Mouse (Mus musculus): ENCODE data around the gene Kalrn.

Kalrn gene

DNA sequence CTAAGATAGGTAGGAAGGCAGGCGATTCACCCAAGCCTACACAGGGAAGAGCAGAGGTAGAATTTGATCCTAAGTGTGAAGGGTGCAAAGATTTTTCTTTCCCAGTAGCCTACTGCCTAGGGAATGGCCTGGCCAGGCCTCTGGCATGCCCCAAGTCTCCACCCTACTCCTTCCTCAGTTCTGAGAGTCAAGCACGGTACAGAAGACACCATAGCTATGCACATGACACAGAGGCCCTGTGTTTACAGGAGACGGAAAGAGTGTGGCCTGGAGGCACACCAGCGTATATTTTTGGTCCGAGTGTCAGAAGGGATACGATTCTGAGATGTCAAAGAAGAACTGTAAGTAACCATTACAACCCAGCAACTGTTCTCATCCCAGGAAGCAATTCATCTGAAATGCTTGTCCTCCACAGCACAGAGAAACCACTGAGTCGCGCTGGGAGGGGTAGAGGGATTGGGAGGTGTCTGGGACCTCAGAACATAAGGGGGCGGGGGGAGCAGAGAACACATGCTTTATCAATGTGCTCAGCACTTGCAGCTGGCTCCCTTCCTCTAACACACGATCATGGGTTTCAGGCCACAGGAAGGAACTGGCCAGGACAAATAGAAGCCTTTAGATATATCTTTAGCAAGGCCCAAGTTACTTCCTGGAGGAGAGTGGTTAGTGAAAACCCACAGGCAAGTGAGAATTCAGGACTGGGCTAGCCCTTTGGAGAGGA, 536.8 kb downstream of the Kalrn start:
- no peak for DNase-seq (ENCODE audit: low spot score)

DNA sequence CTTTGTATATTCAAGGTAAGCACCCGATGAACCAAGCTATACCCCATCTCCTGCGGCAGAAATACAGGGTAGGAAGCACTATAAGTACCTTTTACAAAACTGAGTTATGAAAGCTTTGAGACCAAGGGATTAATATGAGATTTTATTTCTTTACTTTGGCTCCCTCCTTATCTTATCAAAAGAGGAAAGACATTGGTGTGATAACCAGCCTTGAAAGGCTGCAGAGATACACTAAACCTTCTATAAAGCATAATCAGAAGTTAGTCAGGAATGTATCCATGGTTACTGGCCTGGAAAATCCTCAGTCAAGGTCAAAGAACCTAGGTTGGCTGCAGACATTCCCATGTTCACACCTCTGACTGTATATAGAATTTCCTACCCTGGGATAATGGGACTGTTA, 537.6 kb downstream of the Kalrn start:
- no peak for DNase-seq (ENCODE audit: low spot score)

DNA sequence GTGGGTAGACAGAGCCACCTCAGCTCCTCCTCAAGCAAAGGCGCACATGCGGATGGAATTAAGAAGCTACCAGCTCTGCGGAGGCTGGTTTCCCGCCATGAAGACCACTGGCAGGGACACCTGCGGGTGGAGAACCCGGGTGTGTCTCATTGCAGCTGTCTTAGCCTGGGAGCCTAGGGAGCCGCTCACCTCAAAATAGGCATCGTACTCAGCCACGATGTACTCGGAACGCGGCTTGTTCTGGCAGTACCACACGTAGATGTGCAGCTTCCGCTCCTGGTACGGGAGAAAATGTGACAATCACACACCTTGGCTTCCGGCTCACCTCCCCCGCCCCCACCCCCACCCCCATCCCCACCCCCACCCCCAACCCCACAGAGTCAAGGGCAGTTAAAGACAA, 539.1 kb downstream of the Kalrn start:
- DNase-seq (ENCODE audit: low spot score): no peak

DNA sequence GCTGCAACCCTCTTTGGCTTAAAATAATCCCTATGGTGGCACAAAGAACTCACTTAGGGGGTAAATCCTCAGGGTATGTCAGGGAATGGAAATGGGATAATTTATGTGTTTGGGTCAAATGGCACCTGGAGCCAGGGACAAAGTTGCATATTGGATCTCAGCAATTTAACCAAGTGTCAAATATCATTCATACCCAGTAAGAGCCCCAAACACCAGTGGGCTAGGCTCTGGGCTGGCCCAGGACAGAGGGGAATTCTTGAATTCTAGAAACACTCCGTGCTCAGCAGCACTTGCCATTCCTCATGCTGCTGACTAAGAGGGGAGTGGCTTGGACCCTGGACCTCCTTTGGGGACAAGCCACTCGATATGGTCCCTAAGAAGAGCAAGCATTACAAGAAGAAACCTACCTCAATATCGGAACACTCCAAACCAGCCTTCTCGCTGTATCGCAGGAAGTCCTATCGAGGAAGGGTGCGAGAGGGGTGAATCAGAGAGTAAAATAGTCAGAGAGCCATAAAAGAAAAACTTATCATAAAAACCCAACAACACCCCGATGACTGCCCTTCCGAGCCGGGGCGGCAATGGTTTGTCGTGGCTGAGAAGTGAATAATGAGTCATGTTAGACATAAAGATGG, 541.2 kb downstream of the Kalrn start:
- DNase-seq (ENCODE audit: low spot score): no peak

DNA sequence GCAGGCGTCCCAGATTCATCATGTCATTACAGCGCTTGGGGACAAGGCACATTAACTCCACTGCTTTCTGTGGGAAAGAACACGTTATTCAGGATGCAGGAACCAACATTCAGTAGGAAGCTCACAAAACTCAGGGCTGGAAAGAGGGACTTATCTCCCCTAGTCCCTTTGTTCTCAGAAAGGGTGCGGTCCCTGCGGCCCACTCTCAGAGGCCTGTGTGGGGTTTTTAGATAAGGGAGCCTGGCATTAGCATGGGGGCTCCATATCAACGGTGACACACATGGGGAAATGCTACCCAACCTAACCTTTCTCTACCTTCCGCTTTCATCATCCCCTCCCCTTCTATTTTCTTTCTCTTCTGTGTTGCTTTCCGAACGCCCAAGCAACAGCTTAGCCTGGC, 541.8 kb downstream of the Kalrn start:
- DNase-seq (ENCODE audit: low spot score): no peak

DNA sequence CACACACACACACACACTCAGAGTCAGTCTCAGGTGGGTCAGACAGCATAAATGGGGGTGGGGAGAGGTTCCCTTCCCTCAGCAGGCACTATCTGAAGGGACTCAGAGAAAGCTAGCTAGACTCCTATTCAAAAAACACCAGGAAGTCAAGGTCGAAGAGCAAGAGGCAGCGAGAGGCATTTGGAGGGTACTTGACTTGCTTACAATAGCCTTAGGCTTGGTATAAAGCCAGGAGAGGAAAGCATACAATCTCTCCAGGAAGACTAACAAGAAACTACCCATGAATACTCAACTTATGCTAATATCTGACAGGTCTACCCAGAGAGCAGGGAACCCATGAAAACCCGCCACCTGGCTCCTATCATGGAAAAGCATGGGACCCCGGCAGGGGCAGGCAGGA, 543.0 kb downstream of the Kalrn start:
- no peak for DNase-seq (ENCODE audit: low spot score)

DNA sequence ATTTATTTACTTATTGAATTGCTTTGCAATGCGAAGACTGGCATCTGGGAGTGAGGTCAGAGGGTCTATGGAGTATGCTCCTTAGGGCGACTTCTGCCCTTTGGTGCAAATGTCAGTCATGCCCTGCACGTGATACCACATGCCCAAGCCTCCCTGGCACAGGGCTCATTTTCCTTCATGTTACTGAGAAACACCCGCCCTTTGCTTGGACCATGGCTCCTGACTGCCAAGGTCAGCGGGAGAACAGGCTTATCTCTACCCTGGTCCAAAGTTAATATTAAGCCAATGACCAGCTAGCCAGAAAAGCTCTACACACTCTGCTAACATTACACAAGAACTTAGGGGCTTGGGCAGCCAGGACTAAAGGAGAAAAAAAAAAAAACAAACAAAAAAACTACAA, 543.5 kb downstream of the Kalrn start:
- no peak for DNase-seq (ENCODE audit: low spot score)

DNA sequence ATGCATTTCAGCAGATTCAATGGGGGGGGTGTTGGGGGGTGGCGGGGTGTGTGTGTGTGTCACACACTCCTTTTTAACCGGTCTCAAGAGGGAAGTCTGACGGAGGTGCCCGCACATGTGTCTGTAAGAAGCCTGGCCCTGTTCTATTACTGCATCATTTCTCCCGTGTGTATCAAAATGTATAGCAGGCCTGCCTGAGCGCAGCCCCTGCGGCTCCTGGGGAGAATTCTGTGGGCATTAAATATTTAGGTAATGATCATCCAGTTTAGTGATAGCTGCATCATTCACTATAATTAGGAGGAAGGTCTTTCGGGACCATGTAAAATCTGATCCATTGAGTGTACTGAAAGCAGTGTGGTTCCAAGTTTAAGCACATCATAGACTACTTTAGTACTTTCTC, 556.1 kb downstream of the Kalrn start:
- DNase-seq (ENCODE audit: low spot score): no peak

DNA sequence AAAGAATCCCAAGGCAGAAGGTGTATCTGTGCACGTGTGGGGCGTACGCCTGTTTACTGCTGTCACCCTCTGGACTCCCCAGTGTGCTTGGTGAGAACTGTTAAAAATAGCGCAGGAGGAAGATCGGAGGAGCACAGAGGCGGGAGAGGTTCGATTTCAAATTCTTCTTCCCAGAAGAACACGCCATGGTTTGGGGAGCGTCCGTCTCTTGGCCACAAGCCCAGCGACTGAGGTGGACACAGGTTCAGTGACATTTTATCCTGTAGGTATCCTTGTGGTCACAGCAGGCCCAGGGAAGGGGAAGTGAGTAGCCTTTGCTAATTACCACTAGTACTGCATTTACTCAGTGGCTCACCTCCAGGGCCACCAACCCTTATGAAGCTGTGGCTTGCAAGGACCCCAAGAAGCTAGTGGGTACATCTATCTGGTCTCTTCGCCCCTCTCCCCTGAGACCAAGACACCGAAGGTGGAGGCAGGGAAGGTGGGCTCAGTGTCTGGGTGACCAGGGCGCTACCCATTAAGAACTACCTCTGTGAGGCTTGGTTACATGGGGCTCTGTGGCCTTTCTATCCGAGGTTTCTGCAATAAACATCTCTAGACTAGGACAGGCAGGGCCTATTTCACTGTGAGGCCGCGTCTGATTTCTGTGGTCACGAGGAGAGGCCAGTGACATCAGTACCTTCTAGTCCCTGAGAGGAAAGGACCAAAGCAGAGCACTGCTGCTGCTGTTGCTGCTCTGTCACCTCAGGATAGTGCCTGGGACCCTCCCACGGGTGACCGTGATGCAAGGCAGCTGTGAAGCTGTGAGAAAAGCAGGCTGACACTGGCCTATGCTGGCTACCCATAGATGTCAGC, 561.1 kb downstream of the Kalrn start:
- DNase-seq (ENCODE audit: low spot score): no peak

DNA sequence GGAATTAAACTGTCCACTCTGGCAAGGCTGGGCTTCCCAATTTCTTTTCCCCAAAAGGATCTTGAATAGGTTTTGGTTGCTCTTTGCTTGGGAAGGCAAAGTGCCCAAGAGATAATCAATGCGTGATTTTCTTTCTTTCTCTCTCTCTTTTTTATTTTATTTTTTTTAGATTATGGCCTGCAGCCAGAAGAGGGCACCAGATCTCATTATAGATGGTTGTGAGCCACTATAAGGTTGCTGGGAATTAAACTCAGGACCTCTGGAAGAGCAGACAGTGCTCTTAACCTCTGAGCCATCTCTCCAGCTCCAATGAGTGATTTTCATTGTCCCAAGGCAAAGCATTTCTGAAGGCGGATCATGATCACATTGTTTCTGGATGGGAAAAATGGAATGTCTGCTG, 563.8 kb downstream of the Kalrn start:
- no peak for DNase-seq (ENCODE audit: low spot score)

DNA sequence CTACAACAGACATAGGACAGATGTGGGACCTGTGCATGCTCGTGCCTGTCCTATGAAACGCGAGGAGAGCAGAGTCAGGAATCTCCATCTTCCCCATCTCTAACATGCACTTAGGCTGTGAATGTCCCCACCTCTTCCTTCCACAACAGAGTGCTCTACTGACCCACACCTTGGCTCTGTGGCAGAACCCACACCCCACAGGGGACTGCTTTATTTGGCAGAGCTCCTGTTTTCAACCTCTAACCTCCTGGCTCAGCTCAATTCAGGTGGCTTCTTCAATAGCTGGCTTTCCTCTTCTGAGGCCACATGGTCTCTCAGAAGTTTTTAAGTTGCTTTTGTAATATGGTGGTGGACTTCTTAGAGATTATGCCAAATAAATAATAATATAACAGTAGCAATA, 567.3 kb downstream of the Kalrn start:
- no peak for DNase-seq (ENCODE audit: low spot score)

DNA sequence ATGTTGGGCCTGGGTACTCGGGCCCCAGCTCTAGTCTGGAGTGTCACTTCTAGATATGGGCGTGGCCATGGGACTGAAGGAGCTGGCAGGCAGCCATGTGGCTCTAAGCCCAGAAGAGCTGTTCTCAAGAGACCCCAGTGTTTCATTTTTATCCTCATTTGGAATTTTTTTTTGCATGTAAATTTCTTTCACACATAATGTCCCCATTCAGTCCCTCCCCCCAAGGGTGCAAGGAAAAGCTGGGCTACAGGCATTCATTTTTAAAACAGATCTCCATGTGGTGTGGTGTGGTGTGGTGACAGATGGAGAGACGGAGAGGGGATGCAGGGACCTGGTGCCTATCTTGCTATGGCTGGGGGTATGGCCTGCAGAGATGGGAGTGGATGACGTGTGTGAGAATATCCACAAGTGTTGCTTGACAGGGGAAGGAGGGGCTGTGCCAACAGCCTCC, 569.2 kb downstream of the Kalrn start:
- DNase-seq (ENCODE audit: low spot score): no peak

DNA sequence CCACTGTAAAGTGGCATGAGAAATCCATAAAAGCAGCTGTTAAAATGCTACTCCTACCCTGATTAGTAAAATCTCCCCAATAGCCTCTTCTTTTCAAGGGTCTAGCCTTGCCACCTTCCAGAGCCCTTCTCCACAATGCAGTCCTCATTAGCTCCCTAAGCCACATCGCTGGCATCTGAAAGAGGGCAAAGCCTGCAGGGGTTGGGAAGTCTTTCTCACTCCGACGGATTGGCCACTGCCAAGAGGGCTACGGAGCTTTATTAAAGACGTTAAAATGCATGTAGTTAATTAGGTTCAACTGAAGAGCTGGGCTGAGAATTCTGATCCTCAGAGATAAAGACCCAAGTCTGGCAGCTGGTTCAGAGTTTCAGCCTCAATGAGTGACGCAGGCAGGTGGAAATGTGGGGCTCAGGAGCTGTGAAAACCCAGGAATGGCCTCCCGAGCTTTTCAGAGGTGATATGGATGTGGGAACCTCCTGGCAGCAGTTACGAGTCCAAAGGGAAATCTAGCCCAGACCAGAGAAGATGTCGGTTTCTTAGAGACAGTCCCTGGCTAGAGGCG, 569.7 kb downstream of the Kalrn start:
- no peak for DNase-seq (ENCODE audit: low spot score)

DNA sequence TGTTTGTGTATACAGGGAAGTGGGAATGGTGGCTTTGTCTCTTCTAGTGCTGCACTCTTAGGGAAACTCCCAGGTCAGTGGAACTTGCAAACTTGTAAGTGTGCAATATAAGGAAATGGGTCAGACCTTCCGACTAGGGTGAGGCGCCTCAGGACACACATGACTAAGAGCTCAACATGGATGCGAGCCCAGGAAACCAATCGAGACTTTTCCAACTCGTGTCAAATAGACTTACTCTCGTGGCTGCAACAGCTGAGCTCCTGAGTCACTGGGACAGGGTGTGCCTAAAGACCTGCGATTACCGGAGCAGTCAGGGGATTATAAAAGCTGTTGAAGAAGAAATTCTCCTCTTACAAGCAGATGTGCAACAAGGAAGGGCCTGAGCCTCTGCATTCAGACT, 572.6 kb downstream of the Kalrn start:
- no peak for DNase-seq (ENCODE audit: low spot score)

DNA sequence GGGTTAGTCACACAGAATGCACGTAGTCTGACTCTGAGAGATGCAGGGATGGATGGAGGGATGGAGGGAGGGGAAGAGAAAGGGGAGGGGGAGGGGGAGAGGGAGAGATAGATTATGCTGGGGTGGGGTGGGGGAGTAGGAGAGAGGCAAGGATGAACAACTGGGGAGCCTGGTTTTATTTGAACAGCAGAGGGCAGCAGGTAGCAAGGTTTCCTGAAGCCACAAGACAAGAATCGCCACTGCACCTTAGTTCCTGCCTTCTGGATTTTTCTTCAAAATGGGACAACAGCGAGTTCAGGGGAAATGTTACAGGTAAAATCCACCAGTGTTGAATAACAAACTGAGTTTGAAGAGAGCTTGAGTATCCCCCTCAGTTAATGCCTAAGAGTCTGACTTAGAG, 573.9 kb downstream of the Kalrn start:
- peak; percentile 48 for DNase-seq (ENCODE audit: low spot score)

DNA sequence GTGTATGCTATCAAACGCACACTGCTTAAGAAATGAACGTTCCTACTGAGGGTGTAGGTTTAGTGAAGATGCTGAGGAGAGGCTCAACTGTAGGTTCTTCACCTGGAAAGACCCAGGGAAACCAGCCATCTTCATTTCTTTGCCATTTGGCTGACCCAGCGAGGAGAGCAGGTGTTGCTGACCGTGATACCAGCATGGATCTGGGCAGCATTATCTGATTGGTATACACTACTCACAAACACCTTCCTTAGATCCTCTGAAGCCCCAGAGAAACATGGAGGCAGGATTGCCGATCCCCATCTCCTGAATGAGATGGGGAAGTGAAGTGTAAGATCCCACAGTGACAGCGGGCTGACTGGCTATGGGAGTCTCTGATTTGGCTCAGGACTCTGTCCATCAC, 575.3 kb downstream of the Kalrn start:
- DNase-seq (ENCODE audit: low spot score): no peak

DNA sequence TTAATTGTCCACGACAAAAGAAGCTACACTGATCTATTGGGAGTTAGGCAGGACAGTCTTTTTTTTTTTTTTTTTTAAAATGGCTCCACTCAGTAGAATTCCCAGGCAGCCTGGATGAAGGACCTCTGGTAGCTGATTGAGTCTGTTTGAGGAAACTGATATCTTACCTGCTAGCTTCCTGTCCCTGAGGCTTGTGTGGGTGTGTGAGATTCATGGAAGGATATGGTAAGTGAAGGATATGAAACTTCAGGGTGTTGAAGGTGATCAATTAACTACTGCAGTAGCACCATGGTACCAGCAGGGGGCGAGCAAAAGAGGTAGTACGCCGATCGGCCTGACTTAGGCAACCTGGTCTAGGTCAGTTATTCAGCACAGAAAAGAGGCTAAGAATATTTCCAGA, 577.3 kb downstream of the Kalrn start:
- DNase-seq (ENCODE audit: low spot score): peak; percentile 34

DNA sequence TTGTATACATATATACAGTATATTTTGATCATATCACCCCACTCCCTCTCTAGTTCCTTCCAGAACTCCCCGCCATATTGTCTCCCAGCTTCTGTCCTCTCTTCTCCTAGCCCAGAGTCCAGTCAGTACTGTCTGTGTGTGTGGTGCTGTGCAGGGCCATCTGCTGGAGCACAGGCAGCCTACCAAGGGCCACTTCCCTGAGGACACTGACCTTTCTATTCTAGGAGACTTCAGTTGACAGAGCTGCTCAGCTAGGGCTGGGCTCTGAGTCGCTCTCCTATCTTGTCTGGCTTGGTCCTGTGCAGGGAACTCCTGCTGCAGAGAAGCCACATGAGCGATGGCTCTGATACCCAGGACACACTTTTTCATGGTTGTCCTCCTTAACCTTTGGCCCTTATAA, 577.8 kb downstream of the Kalrn start:
- no peak for DNase-seq (ENCODE audit: low spot score)

DNA sequence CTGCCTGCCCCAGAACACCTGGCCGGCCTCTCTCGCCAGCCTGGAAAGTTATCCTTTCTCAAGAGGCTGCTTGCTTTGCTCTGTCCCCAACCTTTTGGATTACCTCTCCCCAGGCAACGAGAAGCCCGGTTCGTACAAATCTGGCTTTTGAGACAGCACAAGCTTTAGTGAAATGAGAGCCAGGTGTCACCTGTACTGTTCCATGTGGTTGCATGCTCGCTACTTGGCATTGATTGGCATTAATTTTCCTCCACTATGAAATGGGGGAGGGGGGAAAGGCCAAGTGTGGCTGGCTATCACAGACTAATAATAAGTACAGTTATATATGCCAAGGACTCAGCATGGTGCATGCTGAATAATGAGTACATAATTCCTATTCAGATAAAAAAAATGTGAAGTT, 579.0 kb downstream of the Kalrn start:
- DNase-seq (ENCODE audit: low spot score): no peak

DNA sequence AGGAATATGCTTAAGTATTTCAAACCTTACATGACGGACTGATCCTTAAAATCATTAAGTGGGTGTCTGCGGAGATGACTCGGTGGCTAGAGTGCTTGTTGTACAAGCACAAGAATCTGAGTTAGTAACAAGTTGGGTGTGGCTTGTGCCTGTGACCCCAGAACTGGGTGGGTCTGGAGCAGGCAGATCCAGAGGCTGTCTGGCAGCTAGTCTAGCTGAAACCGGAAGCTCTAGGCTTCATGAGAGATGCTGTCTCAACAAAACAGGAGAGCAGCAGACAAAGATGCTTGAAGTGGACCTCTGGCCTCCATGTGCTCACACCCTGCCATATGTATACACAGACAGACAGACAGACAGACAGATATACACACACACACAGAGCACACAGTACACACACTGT, 582.6 kb downstream of the Kalrn start:
- DNase-seq (ENCODE audit: low spot score): no peak

DNA sequence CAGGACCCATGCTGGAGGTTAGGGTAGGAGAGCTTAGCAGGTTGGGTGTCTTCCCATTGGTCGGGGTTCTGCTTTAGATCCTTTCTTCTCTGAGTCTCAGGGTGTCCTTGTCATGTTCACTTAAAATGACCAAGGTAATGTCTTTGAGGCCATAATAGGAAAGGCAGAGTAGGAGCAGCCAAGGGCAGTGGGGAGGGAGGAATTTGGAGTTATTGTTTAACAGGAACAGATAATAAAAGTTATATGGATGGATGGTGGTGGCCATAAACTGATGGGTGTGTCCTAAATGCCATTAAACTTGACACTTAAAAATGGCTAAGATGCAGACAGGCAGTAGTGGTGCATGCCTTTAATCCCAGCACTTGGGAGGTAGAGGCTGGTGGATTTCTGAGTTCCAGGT, 584.2 kb downstream of the Kalrn start:
- no peak for DNase-seq (ENCODE audit: low spot score)

DNA sequence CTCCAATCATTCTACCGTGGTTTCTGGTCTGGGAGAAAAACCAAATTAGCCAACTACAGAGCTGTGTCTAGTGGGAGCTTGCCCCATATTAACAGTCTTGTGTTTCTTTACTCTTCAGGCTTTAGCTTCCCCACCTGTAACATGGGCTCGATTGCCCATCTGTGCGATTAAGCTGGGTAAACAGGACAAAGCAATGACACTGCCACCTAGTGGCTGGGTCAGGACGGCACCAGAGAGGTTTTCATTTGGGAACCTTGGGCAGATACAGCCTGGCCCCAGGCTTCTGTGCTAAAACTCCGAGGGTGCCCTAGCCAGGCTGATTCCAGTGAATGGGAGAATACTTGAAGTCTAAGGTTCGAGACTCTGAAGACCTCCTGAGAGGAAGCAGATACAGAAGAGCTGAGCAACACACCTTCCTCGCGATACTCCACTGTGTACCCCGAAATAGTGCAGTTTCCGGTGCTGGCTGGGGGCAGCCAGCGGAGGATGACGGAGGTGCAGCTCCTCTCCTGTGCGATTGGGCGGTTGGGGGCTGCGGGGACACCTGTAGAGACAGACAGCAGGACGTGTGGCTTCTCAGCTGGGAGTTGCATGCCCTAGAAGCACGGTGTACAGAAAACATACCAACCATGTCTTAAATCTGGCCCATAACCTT, 584.8 kb downstream of the Kalrn start:
- peak; percentile 29 for DNase-seq (ENCODE audit: low spot score)
